Mouse (Mus musculus) kidney, postnatal 0 days (tissue): ENCODE data around the gene Rpl26. TPM values are rescaled to one million over a fixed set of nuclear protein-coding genes. Genes with fewer than 3 reads are reported as not detected.

Source experiments
- ATAC-seq: fragments of 200-750 bp; cut with Nextera tagmentation; replicated peaks from 2 replicates; pipeline ENCODE4 v1.8.0; 2017; ENCODE audit warnings: low read depth, moderate number of reproducible peaks, moderate TSS enrichment, moderate library complexity; ENCODE audit not compliant: low FRiP score
- DNase-seq: peaks from one replicate; pipeline ENCODE4 v3.0.0-alpha.2; 2016; ENCODE audit warnings: low spot score
- H3K27ac ChIP-seq: fragments of 300-500 bp; sonication (generic); 2 replicates; pipeline ENCODE4 v1.5.1; 2014; ENCODE audit warnings: mild to moderate bottlenecking
- H3K27me3 ChIP-seq: fragments of 300-500 bp; sonication (generic); 2 replicates; pipeline ENCODE4 v1.6.1; 2014; ENCODE audit warnings: low read length, mixed read lengths; ENCODE audit not compliant: insufficient read depth
- H3K36me3 ChIP-seq: fragments of 300-500 bp; sonication (generic); 2 replicates; pipeline ENCODE4 v1.6.1; 2014; ENCODE audit warnings: low read length, mixed read lengths; ENCODE audit not compliant: insufficient read depth
- H3K4me1 ChIP-seq: fragments of 300-500 bp; sonication (generic); replicated peaks from 2 replicates; pipeline ENCODE4 v1.6.1; 2014; ENCODE audit warnings: antibody characterized with exemption, low read length, mixed read lengths; ENCODE audit not compliant: insufficient read depth
- H3K4me2 ChIP-seq: fragments of 300-500 bp; sonication (generic); 2 replicates; pipeline ENCODE4 v1.6.1; 2014; ENCODE audit warnings: mild to moderate bottlenecking, low read length, moderate library complexity, mixed read lengths
- H3K4me3 ChIP-seq: fragments of 300-500 bp; sonication (generic); replicated peaks from 2 replicates; pipeline ENCODE4 v1.5.1; 2014; ENCODE audit warnings: low read depth, low read length
- H3K9ac ChIP-seq: fragments of 300-500 bp; sonication (generic); 2 replicates; pipeline ENCODE4 v1.6.1; 2014; ENCODE audit warnings: low read depth, low read length
- H3K9me3 ChIP-seq: fragments of 300-500 bp; sonication (generic); replicated peaks from 2 replicates; pipeline ENCODE4 v1.6.1; 2016; ENCODE audit warnings: low read length, inconsistent platforms, mixed read lengths
- CTCF ChIP-seq: IDR thresholded peaks from 2 replicates; pipeline ENCODE4 v1.5.1; 2016; ENCODE audit warnings: antibody characterized with exemption, low read depth, mild to moderate bottlenecking, moderate library complexity
- WGBS: fragments of 180-500 bp; shearing (Covaris S2); extraction: QIAGEN DNeasy Blood & Tissue Kit; methylation state at CpG from one replicate; pipeline ENCODE4 v1.1.7; 2014; 5-methylcytosine and 5-hydroxymethylcytosine counted together
- polyA plus RNA-seq: library from polyadenylated mRNA; unstranded; fragments of >200 nt; fragmentation: Nextera tagmentation; extraction: Ambion mirVana; gene quantifications from 2 replicates; pipeline ENCODE4 v1.2.1, GENCODE M21; 2015

Rpl26 gene
- 1,114 and 1,312 TPM in 2 replicates for polyA plus RNA-seq

GRCm38 (mm10) chr11:68901351-68902046 is at the start of gene Rpl26:
TSS of gene Rpl26 (plus strand) at chr11:68901583.
- Histone ChIP-seq H3K4me3 (peak within 1 kb of the TSS; percentile 62), H3K4me2 (peak within 1 kb of the TSS; percentile 71), H3K27ac (peak within 1 kb of the TSS; percentile 94), H3K27me3 (no peaks in the 10 kb centered on the region), H3K9ac (peak within 1 kb of the TSS; percentile 82), H3K36me3 (peaks cover 29% of the 10 kb centered on the region), H3K9me3 (no peaks in the 10 kb centered on the region), H3K4me1 (peaks cover 5% of the 10 kb centered on the region)
- ATAC-seq (peak; percentile 86), DNase-seq (peak; percentile 98)
- under 1% methylated on average over 52 of the region's 52 CpGs for WGBS
- peak; percentile 99 for TF ChIP-seq CTCF

DNA sequence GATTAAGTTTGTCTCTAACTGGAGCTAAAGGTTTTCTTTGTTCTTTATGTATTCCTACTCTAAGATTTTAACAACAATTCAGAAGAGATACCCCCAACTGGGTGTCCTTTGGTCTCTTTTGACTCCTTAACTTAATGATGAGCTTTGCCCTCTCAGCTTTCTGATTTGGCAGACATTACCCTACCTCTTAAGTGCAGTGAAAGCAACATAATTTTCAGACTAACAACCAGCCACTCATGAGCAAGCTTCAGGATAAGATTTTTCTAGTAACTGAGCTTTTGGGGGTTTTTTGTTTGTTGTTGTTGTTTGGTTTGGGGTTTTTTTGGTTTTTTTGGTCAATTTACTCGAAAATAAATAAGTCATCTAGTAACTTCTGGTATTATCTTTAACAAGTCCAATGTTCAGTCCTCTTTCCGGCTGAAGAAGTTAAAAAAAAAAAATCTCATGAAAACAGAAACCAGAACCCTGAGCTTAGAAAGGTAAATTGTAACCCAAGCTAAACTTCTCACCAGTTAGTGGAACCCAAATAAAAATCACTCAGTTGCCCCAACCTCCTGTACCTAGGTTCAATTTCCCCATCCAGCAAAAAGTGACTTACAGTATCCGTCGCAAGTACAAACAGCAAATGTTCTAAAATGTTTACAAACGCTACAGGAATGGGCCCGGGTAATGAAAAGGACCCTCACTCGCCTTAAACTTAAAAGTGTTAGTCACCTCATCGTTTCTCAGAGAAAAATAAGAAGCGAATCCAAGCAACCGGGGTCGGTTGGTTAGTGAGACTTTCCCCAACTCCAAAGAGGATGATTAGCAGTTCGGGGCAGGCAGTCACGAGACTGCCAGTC is 49.5 kb upstream of the Rpl26 start:
- H3K4me1 ChIP-seq = peaks cover 5% of the 10 kb centered on the region; the same call in 1 of the 2 replicates
- H3K27ac ChIP-seq = peak overlapping the region; percentile 100
- DNase-seq (peak; percentile 11), ATAC-seq (no peak)
- no peaks in the 10 kb centered on the region for H3K9me3 ChIP-seq
- no peaks in the 10 kb centered on the region; the same call in 1 of the 2 replicates for H3K36me3 ChIP-seq
- 2% methylated on average over 13 of the region's 13 CpGs for WGBS
- peak overlapping the region; percentile 80 for H3K4me2 ChIP-seq
- H3K4me3 ChIP-seq = peak overlapping the region; percentile 86
- peak overlapping the region; percentile 97 for H3K9ac ChIP-seq
- H3K27me3 ChIP-seq = no peaks in the 10 kb centered on the region
- no peak for TF ChIP-seq CTCF

GRCm38 (mm10) chr11:68852486-68852901 is 48.9 kb upstream of the Rpl26 start:
- H3K9me3 ChIP-seq = no peaks in the 10 kb centered on the region
- WGBS = under 1% methylated on average over 35 of the region's 36 CpGs
- H3K4me1 ChIP-seq = peaks cover 5% of the 10 kb centered on the region; the same call in 1 of the 2 replicates
- H3K27me3 ChIP-seq = no peaks in the 10 kb centered on the region
- H3K27ac ChIP-seq = peak overlapping the region; percentile 100
- peak overlapping the region; percentile 80 for H3K4me2 ChIP-seq
- H3K36me3 ChIP-seq = no peaks in the 10 kb centered on the region; the same call in 1 of the 2 replicates
- TF ChIP-seq CTCF = no peak
- peak; percentile 52; the same call in 1 of the 2 replicates for ATAC-seq
- H3K4me3 ChIP-seq = peak overlapping the region; percentile 86
- peak; percentile 75 for DNase-seq
- H3K9ac ChIP-seq = peak overlapping the region; percentile 97

- DNase-seq (peak; percentile 99), ATAC-seq (peak; percentile 99)
- Histone ChIP-seq H3K4me3 (peak overlapping the region; percentile 86), H3K27me3 (no peaks in the 10 kb centered on the region), H3K9me3 (no peaks in the 10 kb centered on the region), H3K9ac (peak overlapping the region; percentile 97), H3K27ac (peak overlapping the region; percentile 100), H3K4me2 (peak overlapping the region; percentile 80), H3K36me3 (no peaks in the 10 kb centered on the region; the same call in 1 of the 2 replicates), H3K4me1 (peaks cover 5% of the 10 kb centered on the region; the same call in 1 of the 2 replicates)
- TF ChIP-seq CTCF = no peak; the same call in 1 of the 2 replicates
- 0% methylated on average over 42 of the region's 42 CpGs for WGBS
Measured at GRCm38 (mm10) chr11:68852932-68853409, 48.4 kb upstream of the Rpl26 start.

DNA sequence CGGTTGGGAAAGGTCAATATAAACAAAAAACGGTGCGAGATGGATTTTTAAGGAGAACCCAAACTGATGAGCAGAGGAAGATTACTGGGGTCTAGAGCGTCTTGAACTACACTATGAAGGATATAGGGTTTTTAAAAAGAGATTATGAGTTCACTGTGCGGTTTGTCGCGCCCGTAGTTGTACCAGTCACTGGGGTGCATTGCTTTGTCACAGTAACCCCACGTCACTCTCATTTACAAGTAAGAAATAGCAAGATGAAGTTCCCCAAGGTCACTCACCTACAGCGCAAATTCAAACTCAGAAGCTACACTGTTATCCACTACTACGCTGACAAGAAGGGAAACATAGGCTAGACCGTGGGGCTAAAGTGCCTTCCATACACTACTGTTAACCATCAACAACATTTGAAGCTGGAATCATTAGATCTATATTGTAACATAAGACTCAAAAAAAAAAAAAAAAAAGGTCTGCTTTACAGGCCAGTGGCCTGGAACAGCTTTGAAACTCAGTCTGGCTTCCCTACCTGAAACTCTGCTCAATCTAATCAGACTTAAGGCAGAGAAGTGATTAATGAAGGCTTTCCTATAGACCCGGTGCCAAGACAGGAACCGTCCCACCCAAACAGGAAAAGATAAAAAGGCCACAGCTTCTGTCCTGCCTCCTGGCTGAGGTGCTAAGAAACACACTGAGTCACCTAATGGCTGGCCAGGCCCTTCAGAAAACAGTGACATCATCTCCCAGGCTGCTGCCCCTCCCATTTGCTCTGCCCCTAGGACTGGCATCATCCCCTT is 47.6 kb upstream of the Rpl26 start:
- no peaks in the 10 kb centered on the region for H3K27me3 ChIP-seq
- no peak for ATAC-seq
- peaks cover 5% of the 10 kb centered on the region; the same call in 1 of the 2 replicates for H3K4me1 ChIP-seq
- DNase-seq = peak; percentile 65
- H3K9me3 ChIP-seq = no peaks in the 10 kb centered on the region
- H3K4me3 ChIP-seq = peak overlapping the region; percentile 86
- peak overlapping the region; percentile 63 for H3K4me2 ChIP-seq
- WGBS = 31% methylated on average over 14 of the region's 14 CpGs
- H3K27ac ChIP-seq = peak overlapping the region; percentile 100
- no peaks in the 10 kb centered on the region; the same call in 1 of the 2 replicates for H3K36me3 ChIP-seq
- TF ChIP-seq CTCF = peak; percentile 34
- H3K9ac ChIP-seq = peak overlapping the region; percentile 39; the same call in 1 of the 2 replicates
